Mouse (Mus musculus) layer of hippocampus, postnatal 25 days (tissue): ENCODE data around the gene Fxyd3. TPM values are rescaled to one million over a fixed set of nuclear protein-coding genes. Genes with fewer than 3 reads are reported as not detected.
A peak's percentile ranks its signal among the peaks of the same experiment; 100 is the strongest.

Source experiments
- DNase-seq, 2 experiments: peaks; one replicate each; pipeline ENCODE4 v3.0.0; 2022; ENCODE audit warnings: mixed read lengths in 2 of 2, low spot score in 1 of 2; ENCODE audit errors: extremely low spot score in 1 of 2
- total RNA-seq, 2 experiments: library from RNA; stranded (reverse); gene quantifications; 2 replicates each; pipeline ENCODE4 v1.2.3; 2021

Gene Fxyd3
- total RNA-seq, 2 experiments from 2014 or later, result not detected

DNA sequence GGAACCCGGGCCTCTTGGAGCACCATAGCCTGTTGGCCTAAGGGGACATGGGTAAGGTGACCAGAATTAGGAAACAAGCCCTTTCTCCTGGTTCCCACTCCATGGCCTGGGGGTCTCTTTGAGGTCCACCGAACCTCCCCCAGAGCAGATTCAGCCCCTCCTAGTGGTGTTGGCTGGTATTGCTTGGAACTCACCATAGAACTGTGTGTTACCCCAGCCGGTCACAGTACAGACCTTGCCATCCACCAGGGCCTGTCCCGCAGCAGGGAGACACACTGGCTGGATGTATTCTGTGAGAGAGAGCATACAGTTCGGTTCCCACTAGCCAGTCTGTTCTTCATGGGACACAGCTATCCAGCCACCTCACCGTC, 23.1 kb upstream of the Fxyd3 start:
- no peak for DNase-seq

DNA sequence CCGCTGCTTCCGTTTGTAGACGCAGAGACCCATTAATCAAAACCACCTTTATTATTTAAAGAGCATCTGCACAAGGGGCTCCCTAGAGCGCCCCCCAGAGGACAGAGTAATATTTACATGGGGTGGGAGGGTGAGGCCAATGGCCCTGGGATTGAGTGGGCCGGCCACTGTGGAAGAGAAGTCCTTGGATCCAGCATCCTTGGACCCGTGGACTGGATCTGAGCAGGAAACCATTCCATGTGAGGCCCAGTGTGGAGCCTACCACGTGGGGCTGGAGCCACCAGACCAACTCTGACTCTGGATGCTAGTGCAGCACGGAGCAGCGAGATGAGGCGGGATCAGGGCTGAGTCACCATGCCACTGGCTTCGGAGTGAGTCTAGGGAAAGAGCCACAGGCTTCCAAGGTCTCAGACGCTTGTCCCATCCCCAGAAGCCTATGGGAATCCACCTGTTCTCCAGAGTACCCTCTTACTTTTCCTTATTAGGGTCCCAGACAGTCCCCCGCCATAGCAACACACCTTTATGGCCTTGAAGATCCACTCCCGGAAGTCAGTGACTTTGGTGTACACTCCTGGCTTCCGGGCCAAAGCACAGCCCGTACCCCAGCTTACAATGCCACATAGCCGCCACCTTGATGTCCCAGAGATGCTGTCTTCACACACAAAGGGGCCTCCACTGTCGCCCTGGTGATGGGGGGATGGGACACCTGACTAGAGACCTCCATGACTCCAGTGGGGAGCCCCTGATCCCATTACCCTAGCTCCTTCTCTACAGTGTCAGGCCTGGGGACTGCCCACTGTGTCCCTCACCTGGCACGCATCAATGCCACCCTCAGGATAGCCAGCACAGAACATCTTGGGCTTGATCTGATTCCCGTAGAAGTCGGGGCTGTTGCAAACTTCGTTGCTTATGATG, 22.4 kb upstream of the Fxyd3 start:
- DNase-seq, result no peak

DNA sequence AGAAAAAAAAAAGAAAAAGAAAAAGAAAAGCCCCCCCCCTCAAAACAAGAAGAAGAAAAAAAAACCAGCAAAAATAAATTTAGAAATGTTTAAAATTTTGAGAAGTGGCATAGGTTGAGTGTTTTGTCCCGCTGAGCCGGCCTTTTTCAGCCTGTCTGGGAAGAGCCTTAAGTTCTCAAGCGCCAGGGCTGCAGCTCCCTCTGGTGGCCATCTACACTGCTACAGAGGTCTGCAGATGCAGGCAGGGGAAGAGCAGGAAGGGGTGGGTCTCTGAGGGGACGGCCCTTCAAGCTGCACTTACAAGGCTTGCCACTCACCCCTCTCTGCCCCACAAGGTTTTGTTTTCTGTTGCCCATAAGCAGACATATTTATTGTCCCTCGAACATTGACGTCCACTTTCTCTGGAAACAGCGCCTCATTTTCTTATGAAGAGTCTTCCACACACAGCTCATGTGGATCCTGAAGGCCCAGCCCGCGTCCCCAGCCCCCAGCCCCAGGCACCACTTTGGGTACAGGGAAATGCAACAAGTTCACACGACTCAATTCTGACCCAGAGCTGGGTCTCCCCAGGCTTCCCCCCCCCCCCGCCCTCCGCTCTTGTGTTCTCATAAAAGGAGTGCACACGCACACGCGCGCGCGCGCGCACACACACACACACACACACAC, 21.2 kb upstream of the Fxyd3 start:
- peak; percentile 67 to 96 for DNase-seq

DNA sequence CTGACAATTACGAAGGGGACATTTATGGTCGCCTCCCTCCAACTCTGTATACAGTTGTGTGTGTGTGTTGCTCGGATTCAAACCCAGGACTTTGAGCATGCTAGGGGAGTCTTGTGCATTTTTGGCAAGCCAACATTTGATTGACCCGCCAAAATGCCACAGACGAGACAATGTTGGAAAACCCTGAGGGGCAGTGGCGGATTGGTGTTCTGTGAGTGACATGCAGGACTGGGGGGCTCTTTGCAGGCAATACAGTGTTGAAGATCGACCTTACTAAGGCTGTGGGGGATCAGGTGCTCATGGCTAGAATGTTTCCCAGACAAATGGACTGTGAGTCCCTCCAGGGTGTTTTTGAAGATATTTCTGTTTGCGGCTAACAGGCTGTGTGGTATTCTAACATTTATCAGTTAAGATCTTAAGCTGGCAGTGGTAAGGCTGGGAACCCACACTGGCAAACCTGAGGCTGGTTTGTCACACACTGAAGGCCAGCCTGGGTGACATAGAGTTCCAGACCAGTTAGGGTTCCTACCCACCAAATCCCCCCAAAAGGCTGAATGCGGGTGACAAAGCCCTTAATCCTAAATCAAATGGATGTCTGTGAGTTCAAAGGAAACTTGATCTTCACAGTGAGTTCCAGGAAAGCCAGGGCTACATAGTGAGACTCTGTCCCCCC, 20.5 kb upstream of the Fxyd3 start:
- DNase-seq, result no peak

DNA sequence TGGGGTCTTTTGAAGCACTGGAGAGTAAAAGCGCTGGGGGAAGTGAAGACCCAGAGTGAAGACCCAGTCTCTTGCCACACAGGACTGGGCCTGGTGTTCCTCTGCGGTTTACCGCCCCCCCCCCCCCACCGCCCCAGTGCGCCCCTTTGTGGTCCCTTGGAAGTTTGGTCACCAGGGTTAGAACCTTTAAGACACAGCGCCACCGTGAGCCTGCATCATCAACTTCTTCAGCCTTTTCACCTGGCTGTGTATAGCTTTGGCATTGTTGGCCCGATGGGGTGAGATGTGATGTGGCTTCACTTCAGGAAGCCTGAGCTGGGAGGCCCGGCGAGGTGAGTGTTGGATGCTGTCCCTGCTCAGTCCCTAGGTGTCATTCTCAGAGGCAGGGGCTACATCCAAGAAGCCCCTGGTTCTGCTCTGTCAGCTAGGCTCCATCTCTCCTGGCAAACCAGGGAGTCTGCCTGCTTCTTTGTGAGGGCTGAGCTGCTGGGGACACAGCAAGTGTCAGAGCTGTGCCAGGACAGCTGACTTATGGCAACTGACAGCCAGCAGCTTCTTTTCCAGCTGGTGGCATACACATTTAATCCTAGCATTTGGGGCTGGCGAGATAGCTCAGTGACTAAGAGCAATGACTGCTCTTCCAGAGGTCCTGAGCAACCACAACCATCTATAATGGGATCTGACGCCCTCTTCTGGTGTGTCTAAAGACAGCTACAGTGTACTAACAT, 18.4 kb upstream of the Fxyd3 start:
- DNase-seq, result no peak

DNA sequence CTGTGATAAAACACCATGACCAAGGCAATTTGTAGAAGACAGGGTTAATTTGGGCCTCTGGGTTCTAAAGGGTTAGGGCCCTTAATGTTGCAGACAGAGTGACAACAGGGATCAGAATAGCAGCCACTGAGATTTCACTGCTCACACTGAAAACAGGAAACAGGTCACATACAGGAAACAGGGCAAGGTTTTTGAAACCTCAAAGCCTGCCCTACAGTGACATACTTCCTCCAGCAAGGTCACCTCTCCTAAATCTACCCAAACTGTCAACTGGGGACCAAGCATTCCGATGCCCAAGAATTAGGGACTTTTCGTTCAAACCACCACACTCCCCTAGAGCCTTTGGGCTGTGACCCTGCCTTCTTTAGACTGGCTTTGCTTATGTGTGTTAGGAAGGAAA, 13.2 kb upstream of the Fxyd3 start:
- DNase-seq, result no peak

DNA sequence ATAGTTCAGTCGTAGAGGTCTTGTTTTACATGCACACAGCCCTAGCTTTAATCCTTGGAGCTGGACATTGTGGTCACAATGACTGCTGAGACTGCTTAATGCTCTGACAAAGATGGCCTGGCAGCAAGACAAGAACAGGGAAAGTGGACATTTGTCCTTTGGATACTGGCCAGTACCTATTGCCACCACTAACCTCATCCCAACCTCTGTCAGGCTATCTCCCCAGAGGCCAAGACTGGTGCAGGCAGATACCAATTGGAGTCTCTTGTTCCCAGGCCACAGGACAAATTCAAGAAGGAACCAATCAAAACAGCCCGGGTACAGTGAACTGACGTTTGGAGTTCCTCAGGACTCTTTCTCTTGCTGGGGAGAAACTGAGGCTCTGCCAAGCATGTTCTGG, 11.7 kb upstream of the Fxyd3 start:
- DNase-seq, result no peak

DNA sequence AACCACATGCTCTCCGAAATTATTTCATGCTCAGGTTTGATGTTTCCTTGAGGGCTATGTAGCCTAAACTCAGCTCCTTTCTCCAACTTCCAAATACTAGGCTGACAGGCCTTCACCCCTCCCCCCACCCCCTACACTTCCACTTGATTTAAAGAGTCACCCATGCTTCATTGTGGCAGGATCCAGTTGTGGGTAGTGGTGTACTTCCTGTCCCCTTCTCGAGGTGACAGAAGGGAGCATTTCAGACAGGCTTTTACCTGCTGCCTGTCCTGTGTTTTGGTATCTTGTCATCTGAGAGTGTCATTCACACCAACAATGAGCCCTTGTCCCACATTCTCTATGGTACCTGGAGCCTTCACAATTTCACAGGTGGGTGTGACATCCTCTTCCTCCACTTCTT, 10.8 kb upstream of the Fxyd3 start:
- no peak for DNase-seq

DNA sequence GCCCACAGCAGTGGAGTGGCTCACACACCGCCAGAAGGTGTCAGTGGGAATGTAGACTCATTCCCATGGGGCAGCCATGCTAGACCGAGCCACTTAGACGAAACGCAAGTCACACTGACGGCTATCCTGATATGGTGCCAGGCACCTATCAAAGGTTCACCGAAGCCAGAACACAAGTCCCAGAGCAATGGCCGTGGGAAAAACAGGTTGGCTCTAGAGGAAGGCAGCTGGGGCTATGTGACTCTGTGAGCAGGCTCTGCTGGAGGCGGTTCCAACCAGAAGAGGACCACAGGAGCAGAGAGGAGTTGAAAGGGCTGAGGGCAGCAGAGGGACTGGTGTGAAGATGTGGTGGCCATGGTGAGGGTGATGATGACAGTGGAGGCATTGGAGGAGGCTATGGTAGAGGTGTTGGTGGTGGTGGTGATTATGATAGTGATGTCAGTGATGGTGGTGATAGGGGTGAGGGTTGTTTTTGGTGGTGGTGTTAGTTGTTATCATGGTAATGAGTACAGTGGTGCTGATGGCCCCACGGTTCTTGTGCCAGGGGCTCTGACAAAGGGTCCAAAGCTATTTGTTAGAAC, 9.8 kb upstream of the Fxyd3 start:
- no peak for DNase-seq

DNA sequence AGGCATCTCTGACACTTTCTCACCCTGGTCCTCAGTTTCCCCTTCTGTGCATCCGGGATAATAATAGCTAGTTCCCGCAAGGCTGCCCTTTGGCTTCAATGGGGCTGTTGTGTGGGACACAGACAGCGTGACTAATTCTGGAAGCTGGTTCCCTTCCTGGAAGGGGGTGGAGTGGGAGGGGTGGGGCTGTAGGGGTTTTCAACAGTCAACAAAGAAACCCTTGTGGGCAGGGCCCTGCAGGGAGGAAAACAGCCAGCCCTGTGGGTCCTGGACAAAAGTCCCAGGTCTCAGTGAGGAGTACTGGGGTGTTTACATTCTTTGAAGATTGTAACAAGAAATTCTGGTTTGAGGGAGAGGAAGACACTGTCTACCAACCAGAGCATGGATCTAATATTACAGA, 8.7 kb upstream of the Fxyd3 start:
- no peak for DNase-seq

DNA sequence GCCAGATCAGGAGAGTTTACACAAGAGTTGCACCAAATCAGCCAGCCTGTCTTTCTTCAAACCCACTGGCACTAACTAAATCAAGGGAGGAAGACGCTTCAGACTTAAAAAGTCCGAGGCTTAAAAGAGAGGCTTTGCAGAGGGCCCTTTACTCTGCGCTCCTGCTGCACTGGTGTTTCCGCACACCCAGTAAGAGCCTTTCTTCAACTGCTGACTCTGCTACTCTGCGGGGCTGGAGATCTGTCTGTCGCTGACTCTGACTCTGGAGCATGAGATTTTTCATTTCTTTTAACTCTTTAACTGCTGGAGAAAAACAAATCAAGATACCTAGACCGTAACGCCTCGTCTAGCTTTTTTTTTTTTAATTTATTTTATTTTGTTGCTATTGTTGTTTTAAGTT, 7.6 kb upstream of the Fxyd3 start:
- no peak for DNase-seq

DNA sequence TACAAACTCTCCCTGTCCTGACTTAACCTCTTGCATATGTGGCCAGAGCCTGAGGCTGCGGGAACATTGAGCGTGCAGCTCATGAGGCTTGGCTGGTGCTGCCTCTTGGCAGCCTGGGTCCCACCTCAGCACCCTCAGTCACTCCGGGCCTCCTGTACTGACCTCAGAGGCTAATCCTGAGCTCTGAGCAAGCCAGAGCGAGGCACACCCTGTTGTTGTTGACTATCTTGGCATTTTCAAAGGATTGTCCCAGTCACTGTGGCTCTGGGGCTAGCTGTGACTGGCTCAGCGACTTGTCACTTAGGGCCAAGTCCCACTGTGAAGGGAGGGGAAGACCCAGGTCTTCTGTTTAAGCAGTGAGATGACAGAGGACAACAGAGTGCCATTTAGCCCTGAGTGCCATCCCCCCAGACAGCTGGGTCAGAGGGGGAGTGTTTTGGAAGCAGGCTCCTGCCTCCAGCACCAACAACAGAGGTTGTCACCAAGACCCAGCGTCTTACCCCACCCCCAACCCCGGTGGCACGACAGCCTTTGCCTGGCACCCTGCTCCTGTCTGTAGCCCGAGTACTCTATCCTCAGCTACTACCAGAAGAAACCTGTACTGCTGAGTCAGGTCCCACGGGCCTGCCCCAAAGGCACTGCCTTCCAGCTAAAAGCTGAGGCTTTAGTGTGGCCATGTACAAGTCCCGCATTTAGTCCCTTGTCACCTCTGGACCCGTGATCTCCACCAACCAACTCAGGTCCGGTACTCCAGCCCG, 6.5 kb upstream of the Fxyd3 start:
- no peak for DNase-seq

DNA sequence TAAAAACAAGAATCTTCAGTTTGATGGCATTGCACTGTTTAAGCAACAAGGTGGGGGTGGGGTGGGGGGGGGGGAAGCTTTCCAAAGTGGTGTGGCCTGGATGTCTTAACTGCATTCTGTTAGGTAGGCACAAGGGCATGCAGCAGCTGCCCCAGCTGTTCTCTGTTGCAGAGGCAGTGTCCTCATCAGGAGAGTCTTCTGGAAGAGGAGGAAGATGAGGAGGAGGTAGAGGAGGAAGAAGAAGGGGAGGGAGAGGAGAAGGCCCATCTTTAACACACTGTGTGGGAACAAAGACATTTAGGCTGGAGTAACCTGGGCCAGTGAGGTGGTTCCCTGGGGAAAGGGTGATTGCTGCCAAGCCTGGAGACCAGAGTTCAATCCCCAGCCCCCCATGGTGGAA, 5.6 kb upstream of the Fxyd3 start:
- DNase-seq, result no peak

DNA sequence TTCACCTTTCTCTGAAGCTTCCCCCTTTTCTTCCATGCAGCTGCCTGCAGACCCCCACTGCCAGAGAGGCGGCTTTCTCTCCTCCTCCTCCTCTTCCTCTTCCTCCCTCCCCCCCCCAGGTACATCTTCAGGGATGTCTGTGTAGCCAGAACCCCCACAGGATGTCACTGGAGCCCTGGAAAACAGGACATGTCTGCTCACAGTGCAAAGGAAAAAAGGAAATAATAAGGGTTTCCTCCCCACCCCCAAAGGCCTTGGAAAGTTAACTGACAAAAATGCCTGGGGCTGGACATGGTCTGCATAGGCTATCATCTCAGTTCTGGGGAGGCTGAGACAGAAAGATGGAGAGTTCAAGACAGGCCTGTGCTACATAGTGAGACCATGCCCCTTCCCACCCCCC, 4.6 kb upstream of the Fxyd3 start:
- DNase-seq, result no peak

DNA sequence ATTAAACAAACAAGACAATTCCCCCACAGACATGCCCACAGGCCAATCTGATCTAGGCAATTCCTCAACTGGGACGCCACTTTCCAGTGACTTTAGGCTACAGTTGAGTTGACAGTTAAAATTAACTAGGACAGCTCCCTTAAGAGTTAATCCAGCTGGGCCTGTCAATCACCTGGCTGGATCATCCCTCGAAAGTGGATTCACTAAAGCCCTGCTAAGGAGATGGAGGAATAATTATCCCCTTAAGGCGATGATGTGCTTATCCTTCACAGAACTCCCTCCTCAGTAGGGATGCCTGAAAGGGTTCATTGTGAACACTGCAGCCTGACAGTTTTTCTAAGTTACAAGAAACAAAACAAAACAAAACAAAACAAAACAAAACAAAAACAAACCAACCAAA, 4.1 kb upstream of the Fxyd3 start:
- no peak for DNase-seq

DNA sequence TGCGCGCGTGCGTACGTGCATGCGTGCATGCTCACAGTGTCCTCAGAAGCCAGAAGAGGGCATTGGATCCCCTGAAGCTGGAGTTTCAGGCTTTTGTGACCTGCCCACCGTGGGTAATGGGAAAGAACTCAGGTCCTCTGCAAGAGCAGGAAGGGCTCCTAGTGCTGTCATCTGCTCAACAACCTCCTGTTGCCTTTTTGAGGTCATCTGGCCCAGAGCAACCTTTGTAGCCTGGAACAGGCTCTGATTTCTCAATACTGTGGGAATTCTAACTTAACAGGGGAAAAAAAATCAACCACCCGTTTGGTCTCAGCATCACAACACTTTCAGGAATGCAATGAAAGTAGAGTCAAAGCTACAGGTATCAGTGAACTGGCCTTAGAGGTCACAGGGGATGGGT, 3.2 kb upstream of the Fxyd3 start:
- no peak for DNase-seq

DNA sequence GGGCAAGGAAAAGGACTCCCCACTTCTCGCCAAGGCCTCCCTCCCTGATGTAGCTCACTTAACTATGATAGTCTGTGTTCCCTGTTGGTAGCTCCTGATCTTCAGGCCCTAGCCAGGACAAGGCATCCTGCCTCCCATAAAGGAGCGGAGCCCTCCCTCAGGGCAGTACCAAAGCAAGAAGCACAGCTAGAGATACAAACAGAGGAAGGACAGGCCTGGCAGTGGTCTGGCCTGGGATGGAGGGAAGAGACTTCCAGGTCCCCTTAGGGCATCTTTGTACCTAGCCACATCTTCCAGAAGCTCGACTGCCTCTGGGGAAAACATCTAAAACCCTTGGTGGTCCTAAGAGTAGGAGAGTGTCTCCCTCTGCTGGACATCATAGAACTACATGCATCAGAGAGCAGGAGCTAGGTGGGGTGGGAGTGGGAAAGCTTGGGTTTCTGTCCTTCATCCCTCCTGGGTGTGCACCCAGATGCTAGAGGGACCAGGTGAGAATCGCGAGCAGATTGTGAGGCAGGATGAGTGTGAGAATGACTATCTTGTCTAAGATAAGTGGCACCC, 1.5 kb upstream of the Fxyd3 start:
- DNase-seq, result peak in 1 of 2 experiments; percentile 42

DNA sequence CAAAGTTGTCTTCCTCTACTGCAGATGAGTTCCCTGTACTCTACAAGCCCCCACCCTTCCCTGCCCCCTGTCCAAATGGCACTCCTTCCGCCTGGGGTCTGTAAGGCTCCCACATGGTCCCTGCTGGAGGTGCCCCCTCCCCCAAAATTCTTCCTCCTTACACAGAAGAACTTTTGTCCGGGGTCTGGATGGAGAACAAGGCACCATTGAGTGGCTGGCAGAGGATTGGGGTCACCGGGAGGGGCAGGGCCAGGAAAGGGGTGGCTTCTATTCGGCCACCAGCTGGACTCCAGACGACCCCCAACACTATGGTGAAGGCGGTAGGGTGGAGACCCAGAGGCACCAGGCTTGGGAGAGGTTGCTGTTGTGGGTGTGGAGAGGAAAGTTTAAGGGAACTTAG, 966 bp upstream of the Fxyd3 start:
- no peak for DNase-seq

DNA sequence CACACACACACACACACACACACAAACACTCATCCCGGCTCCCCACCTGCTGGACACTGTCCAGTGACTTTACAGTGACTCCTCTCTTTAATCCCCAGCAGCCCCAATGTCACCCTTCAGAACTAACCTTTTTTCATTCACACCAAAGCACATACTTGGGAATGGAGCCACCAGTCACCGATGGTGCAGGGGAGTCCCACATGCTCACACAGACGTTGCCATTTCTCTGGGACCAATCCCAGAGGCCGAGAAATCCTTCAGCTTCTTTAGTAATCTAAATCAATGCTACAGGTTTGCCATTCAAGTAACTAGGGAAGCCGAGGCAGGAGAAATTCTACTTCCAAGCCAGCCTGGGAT, 1.8 kb downstream of the Fxyd3 start:
- no peak for DNase-seq
